Mouse (Mus musculus): Measurements from ENCODE around the gene Slc38a4. TPM values are rescaled to one million over a fixed set of nuclear protein-coding genes. Genes with fewer than 3 reads are reported as not detected.
A peak's percentile ranks its signal among the peaks of the same experiment; 100 is the strongest.

The Slc38a4 gene
- total and polyA plus RNA-seq, 2 experiments from 2014 or later, result 57.5 to 92.1 TPM

- peak; percentile 36 for TF ChIP-seq CTCF (IDR thresholded peaks at IDR 0.05; ENCODE audit: low read depth)
- peak; percentile 94 for TF ChIP-seq EP300 (IDR thresholded peaks at IDR 0.05; ENCODE audit: low read depth)
- 17% methylated on average over 10 of the region's 10 CpGs for WGBS
- ATAC-seq (ENCODE audit: insufficient read depth, low read depth) (peak; percentile 91), DNase-seq (ENCODE audit: low spot score) (peak; percentile 94)
- H3K27me3 ChIP-seq (ENCODE audit: control insufficient read depth, insufficient read depth, low read length), result no peaks in the 10 kb centered on the region
- no peaks in the 10 kb centered on the region for H3K9me3 ChIP-seq (replicated peaks; ENCODE audit: control insufficient read depth, low read length)
- H3K36me3 ChIP-seq (replicated peaks; ENCODE audit: control insufficient read depth, insufficient read depth, low read length), result peaks cover 13% of the 10 kb centered on the region; the same call in 1 of the 2 replicates
- H3K9ac ChIP-seq (replicated peaks; ENCODE audit: low read depth, low read length), result no peak overlapping the region
- H3K4me2 ChIP-seq (ENCODE audit: low read depth, low read length), result no peak overlapping the region
- H3K4me3 ChIP-seq (ENCODE audit: low read depth, low read length), result no peak overlapping the region
- H3K27ac ChIP-seq (ENCODE audit: low read depth), result peak overlapping the region; percentile 87
- peaks cover 33% of the 10 kb centered on the region for H3K4me1 ChIP-seq (ENCODE audit: control insufficient read depth, insufficient read depth)
Measured at GRCm38 (mm10) chr15:97003851-97004524, 51.8 kb downstream of the Slc38a4 start.

- Histone ChIP-seq H3K4me1 (ENCODE audit: control insufficient read depth, insufficient read depth) (peaks cover 33% of the 10 kb centered on the region), H3K36me3 (replicated peaks; ENCODE audit: control insufficient read depth, insufficient read depth, low read length) (peaks cover 10% of the 10 kb centered on the region; the same call in 1 of the 2 replicates), H3K27ac (ENCODE audit: low read depth) (peak overlapping the region; percentile 87), H3K9ac (replicated peaks; ENCODE audit: low read depth, low read length) (no peak overlapping the region), H3K27me3 (ENCODE audit: control insufficient read depth, insufficient read depth, low read length) (no peaks in the 10 kb centered on the region), H3K9me3 (replicated peaks; ENCODE audit: control insufficient read depth, low read length) (no peaks in the 10 kb centered on the region), H3K4me2 (ENCODE audit: low read depth, low read length) (no peak overlapping the region), H3K4me3 (ENCODE audit: low read depth, low read length) (no peak overlapping the region)
- ATAC-seq (ENCODE audit: insufficient read depth, low read depth), result no peak
- 65% methylated on average over 6 of the region's 6 CpGs for WGBS
- no peak for TF ChIP-seq CTCF (IDR thresholded peaks at IDR 0.05; ENCODE audit: low read depth)
- no peak for TF ChIP-seq EP300 (IDR thresholded peaks at IDR 0.05; ENCODE audit: low read depth)
- no peak for DNase-seq (ENCODE audit: low spot score)
Measured at GRCm38 (mm10) chr15:97003186-97003585, 52.6 kb downstream of the Slc38a4 start.

- Histone ChIP-seq H3K27me3 (ENCODE audit: control insufficient read depth, insufficient read depth, low read length) (no peaks in the 10 kb centered on the region), H3K4me3 (ENCODE audit: low read depth, low read length) (no peak overlapping the region), H3K27ac (ENCODE audit: low read depth) (peak overlapping the region; percentile 87), H3K36me3 (replicated peaks; ENCODE audit: control insufficient read depth, insufficient read depth, low read length) (peaks cover 9% of the 10 kb centered on the region; the same call in 1 of the 2 replicates), H3K4me2 (ENCODE audit: low read depth, low read length) (no peak overlapping the region), H3K9ac (replicated peaks; ENCODE audit: low read depth, low read length) (no peak overlapping the region), H3K9me3 (replicated peaks; ENCODE audit: control insufficient read depth, low read length) (no peaks in the 10 kb centered on the region), H3K4me1 (ENCODE audit: control insufficient read depth, insufficient read depth) (peaks cover 33% of the 10 kb centered on the region)
- WGBS, result 82% methylated on average over 12 of the region's 12 CpGs
- ATAC-seq (ENCODE audit: insufficient read depth, low read depth) (no peak), DNase-seq (ENCODE audit: low spot score) (no peak)
- no peak for TF ChIP-seq EP300 (IDR thresholded peaks at IDR 0.05; ENCODE audit: low read depth)
- no peak for TF ChIP-seq CTCF (IDR thresholded peaks at IDR 0.05; ENCODE audit: low read depth)
Measured at GRCm38 (mm10) chr15:97002752-97003151, 53.0 kb downstream of the Slc38a4 start.

DNA sequence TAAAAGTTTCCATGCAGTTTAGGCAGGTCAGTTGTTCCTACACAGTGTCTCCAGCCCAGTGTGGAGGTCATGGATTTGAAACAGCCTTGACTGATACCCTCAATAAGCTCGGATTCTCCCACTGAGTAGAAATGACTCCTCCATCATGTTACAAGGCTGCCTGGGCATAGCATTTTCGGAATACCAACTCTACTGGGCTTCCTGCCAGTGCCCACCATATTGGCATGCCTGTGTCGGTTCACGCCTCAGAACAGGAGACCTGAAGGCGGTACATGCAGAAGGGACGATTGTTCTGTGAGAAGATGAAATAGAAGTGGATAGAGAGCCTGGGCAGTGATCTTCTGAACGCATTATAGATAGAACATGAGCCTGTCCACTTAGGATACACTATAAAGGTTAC is 53.9 kb downstream of the Slc38a4 start:
- H3K4me3 ChIP-seq (ENCODE audit: low read depth, low read length), result no peak overlapping the region
- H3K9me3 ChIP-seq (replicated peaks; ENCODE audit: control insufficient read depth, low read length), result no peaks in the 10 kb centered on the region
- 0 out of 2 replicates have a peak, but pooled peaks cover 16% of the 10 kb centered on the region for H3K36me3 ChIP-seq (replicated peaks; ENCODE audit: control insufficient read depth, insufficient read depth, low read length)
- H3K27me3 ChIP-seq (ENCODE audit: control insufficient read depth, insufficient read depth, low read length), result no peaks in the 10 kb centered on the region
- peak; percentile 79 for DNase-seq (ENCODE audit: low spot score)
- peak overlapping the region; percentile 82 for H3K27ac ChIP-seq (ENCODE audit: low read depth)
- no peak overlapping the region for H3K4me2 ChIP-seq (ENCODE audit: low read depth, low read length)
- no peak overlapping the region for H3K9ac ChIP-seq (replicated peaks; ENCODE audit: low read depth, low read length)
- H3K4me1 ChIP-seq (ENCODE audit: control insufficient read depth, insufficient read depth), result peaks cover 33% of the 10 kb centered on the region
- TF ChIP-seq CTCF (IDR thresholded peaks at IDR 0.05; ENCODE audit: low read depth) (no peak), EP300 (IDR thresholded peaks at IDR 0.05; ENCODE audit: low read depth) (no peak)
- 37% methylated on average over 7 of the region's 7 CpGs for WGBS
- peak; percentile 16; the same call in 1 of the 2 replicates for ATAC-seq (ENCODE audit: insufficient read depth, low read depth)

DNA sequence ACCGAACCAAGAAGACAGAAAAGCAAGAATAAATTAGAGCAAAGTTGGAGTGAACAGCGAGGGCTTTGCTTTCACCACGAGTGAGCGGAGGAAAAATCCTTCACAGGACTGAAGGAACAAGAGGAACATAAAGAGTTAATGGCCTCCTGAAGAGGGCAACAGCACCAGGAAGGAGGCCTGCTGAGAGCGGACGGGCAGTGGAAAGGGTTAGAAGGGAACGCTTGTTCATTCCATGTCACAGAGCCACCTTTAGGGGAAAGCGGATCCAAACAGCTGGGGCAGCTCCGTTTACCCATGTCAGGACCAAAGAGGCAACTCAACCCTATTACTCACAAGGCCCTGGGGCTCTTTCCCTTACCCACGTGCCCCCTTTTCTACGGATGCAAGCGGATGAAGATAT is 54.3 kb downstream of the Slc38a4 start:
- 53% methylated on average over 12 of the region's 12 CpGs for WGBS
- Histone ChIP-seq H3K36me3 (replicated peaks; ENCODE audit: control insufficient read depth, insufficient read depth, low read length) (peaks cover 20% of the 10 kb centered on the region; the same call in 1 of the 2 replicates), H3K4me2 (ENCODE audit: low read depth, low read length) (no peak overlapping the region), H3K4me1 (ENCODE audit: control insufficient read depth, insufficient read depth) (peaks cover 33% of the 10 kb centered on the region), H3K9ac (replicated peaks; ENCODE audit: low read depth, low read length) (no peak overlapping the region), H3K27me3 (ENCODE audit: control insufficient read depth, insufficient read depth, low read length) (no peaks in the 10 kb centered on the region), H3K27ac (ENCODE audit: low read depth) (peak overlapping the region; percentile 82), H3K4me3 (ENCODE audit: low read depth, low read length) (no peak overlapping the region), H3K9me3 (replicated peaks; ENCODE audit: control insufficient read depth, low read length) (no peaks in the 10 kb centered on the region)
- no peak for TF ChIP-seq CTCF (IDR thresholded peaks at IDR 0.05; ENCODE audit: low read depth)
- TF ChIP-seq EP300 (IDR thresholded peaks at IDR 0.05; ENCODE audit: low read depth), result no peak
- ATAC-seq (ENCODE audit: insufficient read depth, low read depth) (no peak), DNase-seq (ENCODE audit: low spot score) (no peak)

All from heart, postnatal 0 days (tissue).